Mouse (Mus musculus): ENCODE measurements around the gene Ppargc1a. TPM values are rescaled to one million over a fixed set of nuclear protein-coding genes. Genes with fewer than 3 reads are reported as not detected.
A peak's percentile ranks its signal among the peaks of the same experiment; 100 is the strongest.

Gene Ppargc1a
- total RNA-seq, 2 experiments from 2014 or later = not detected

- ATAC-seq (replicated peaks; ENCODE audit: poor library complexity, severe bottlenecking) = no peak
These were observed 41.7 kb downstream of the Ppargc1a start for GRCm38 (mm10) chr5:51525858-51526257.

- ATAC-seq (replicated peaks; ENCODE audit: poor library complexity, severe bottlenecking) = no peak
These were observed 46.7 kb downstream of the Ppargc1a start for GRCm38 (mm10) chr5:51520807-51521206.

- ATAC-seq (replicated peaks; ENCODE audit: poor library complexity, severe bottlenecking) = no peak
These were observed 49.9 kb downstream of the Ppargc1a start for GRCm38 (mm10) chr5:51517440-51518187.

- no peak for ATAC-seq (replicated peaks; ENCODE audit: poor library complexity, severe bottlenecking)
These were observed 62.9 kb downstream of the Ppargc1a start for GRCm38 (mm10) chr5:51504654-51505053.

- peak; percentile 69 for ATAC-seq (replicated peaks; ENCODE audit: poor library complexity, severe bottlenecking)
These were observed 69.5 kb downstream of the Ppargc1a start for GRCm38 (mm10) chr5:51497910-51498517.

GRCm38 (mm10) chr5:51495446-51495845 is 72.1 kb downstream of the Ppargc1a start:
- no peak for ATAC-seq (replicated peaks; ENCODE audit: poor library complexity, severe bottlenecking)

- peak; percentile 94 for ATAC-seq (replicated peaks; ENCODE audit: poor library complexity, severe bottlenecking)
These were observed 73.1 kb downstream of the Ppargc1a start for GRCm38 (mm10) chr5:51494358-51494876.

GRCm38 (mm10) chr5:51483768-51484167 is 83.8 kb downstream of the Ppargc1a start:
- no peak for ATAC-seq (replicated peaks; ENCODE audit: poor library complexity, severe bottlenecking)

- no peak for ATAC-seq (replicated peaks; ENCODE audit: poor library complexity, severe bottlenecking)
These were observed 87.7 kb downstream of the Ppargc1a start for GRCm38 (mm10) chr5:51479859-51480258.

GRCm38 (mm10) chr5:51479456-51479855 is 88.1 kb downstream of the Ppargc1a start:
- no peak for ATAC-seq (replicated peaks; ENCODE audit: poor library complexity, severe bottlenecking)

GRCm38 (mm10) chr5:51478319-51478994 is 89.1 kb downstream of the Ppargc1a start:
- ATAC-seq (replicated peaks; ENCODE audit: poor library complexity, severe bottlenecking) = no peak

GRCm38 (mm10) chr5:51477140-51477539 is 90.4 kb downstream of the Ppargc1a start:
- ATAC-seq (replicated peaks; ENCODE audit: poor library complexity, severe bottlenecking) = no peak

- no peak for ATAC-seq (replicated peaks; ENCODE audit: poor library complexity, severe bottlenecking)
These were observed 92.4 kb downstream of the Ppargc1a start for GRCm38 (mm10) chr5:51475034-51475541.

GRCm38 (mm10) chr5:51471614-51472013 is 95.9 kb downstream of the Ppargc1a start:
- no peak for ATAC-seq (replicated peaks; ENCODE audit: poor library complexity, severe bottlenecking)

GRCm38 (mm10) chr5:51466036-51466435 is 101.5 kb downstream of the Ppargc1a start:
- no peak for ATAC-seq (replicated peaks; ENCODE audit: poor library complexity, severe bottlenecking)

- no peak for ATAC-seq (replicated peaks; ENCODE audit: poor library complexity, severe bottlenecking)
These were observed 115.5 kb downstream of the Ppargc1a start for GRCm38 (mm10) chr5:51452033-51452432.

- no peak for ATAC-seq (replicated peaks; ENCODE audit: poor library complexity, severe bottlenecking)
These were observed 119.9 kb downstream of the Ppargc1a start for GRCm38 (mm10) chr5:51447631-51448030.

- no peak for ATAC-seq (replicated peaks; ENCODE audit: poor library complexity, severe bottlenecking)
These were observed 121.0 kb downstream of the Ppargc1a start for GRCm38 (mm10) chr5:51446299-51447090.

GRCm38 (mm10) chr5:51445726-51446125 is 121.8 kb downstream of the Ppargc1a start:
- ATAC-seq (replicated peaks; ENCODE audit: poor library complexity, severe bottlenecking) = no peak

GRCm38 (mm10) chr5:51439773-51440172 is 127.8 kb downstream of the Ppargc1a start:
- ATAC-seq (replicated peaks; ENCODE audit: poor library complexity, severe bottlenecking) = no peak
